Mouse (Mus musculus): ENCODE measurements at regions not wholly inside any gene's neighbourhood (a gene's known extent, or its start where the extent isn't known, plus 50 kb on each side); places are given as distances from the start of the nearest gene placed in this dataset.

GRCm38 (mm10) chr5:43039525-43039924 is 193.4 kb upstream of the Cpeb2 start:
- Histone ChIP-seq H3K4me1 (ENCODE audit: control insufficient read depth, insufficient read depth, low read length) (no peaks in the 10 kb centered on the region), H3K27ac (ENCODE audit: low read depth, low read length) (no peak overlapping the region), H3K4me3 (ENCODE audit: low read depth, low read length) (no peak overlapping the region), H3K9me3 (ENCODE audit: control insufficient read depth, low read length) (no peaks in the 10 kb centered on the region), H3K36me3 (ENCODE audit: control insufficient read depth, insufficient read depth, low read length) (no peaks in the 10 kb centered on the region), H3K27me3 (ENCODE audit: control insufficient read depth, insufficient read depth, low read length) (no peaks in the 10 kb centered on the region), H3K9ac (ENCODE audit: low read length) (no peak overlapping the region), H3K4me2 (no peak overlapping the region)
- WGBS: 96% methylated on average over 3 of the region's 3 CpGs
- no peak for ATAC-seq (ENCODE audit: low FRiP score)
- peak; percentile 57 for DNase-seq (ENCODE audit: low spot score, missing footprints)

DNA sequence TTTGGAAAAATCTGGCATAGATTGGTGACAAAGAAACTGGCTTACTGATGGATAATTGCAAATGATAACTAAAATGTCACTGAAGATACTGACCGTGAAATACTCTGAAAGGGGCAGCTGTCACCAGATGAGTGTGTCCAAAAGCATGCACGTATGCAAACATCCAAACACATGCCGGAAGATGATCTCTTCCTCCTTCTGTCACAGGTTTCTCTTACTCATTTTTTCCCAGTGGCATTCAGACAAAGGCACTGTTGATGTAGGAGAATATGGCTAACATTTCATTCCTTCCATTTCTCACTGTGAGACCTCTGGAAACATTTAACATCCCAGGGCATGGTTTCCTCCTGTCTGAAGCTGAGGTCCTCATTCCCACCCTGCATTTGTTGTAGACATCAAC is 190.4 kb upstream of the Cpeb2 start:
- WGBS: 85% methylated on average over 3 of the region's 3 CpGs

DNA sequence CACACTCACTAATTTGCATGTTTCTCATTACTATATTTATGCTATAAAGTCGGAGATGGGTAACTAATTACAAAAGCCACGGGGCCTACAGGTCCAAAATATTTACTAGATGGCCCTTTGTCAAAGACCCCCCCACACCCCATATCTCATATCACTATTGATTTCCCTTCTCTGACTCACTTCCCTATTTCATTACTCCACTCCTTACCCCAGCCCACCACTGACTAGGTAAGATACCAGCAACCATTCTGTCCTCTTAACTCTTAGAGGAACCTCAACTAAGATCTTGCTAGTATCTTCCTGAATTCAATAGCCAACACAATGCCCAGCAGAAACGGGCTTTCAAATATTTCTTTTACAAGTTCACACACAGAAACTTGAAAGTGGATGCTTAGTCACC is 187.1 kb upstream of the Cpeb2 start:
- no peaks in the 10 kb centered on the region for H3K4me1 ChIP-seq (ENCODE audit: control insufficient read depth, insufficient read depth, low read length)
- H3K27ac ChIP-seq (ENCODE audit: low read depth, low read length): no peak overlapping the region
- no peaks in the 10 kb centered on the region for H3K27me3 ChIP-seq (ENCODE audit: control insufficient read depth, insufficient read depth, low read length)
- no peaks in the 10 kb centered on the region for H3K36me3 ChIP-seq (ENCODE audit: control insufficient read depth, insufficient read depth, low read length)
- ATAC-seq (ENCODE audit: low FRiP score) (no peak), DNase-seq (ENCODE audit: low spot score, missing footprints) (no peak)
- no peaks in the 10 kb centered on the region for H3K9me3 ChIP-seq (ENCODE audit: control insufficient read depth, low read length)
- no peak overlapping the region for H3K4me3 ChIP-seq (ENCODE audit: low read depth, low read length)
- H3K9ac ChIP-seq (ENCODE audit: low read length): no peak overlapping the region
- H3K4me2 ChIP-seq: no peak overlapping the region
- WGBS: 79% methylated on average over 3 of the region's 3 CpGs

More for the DNA sequence above, 190.4 kb upstream of the Cpeb2 start:
- Histone ChIP-seq H3K27ac (ENCODE audit: low read depth, low read length) (no peak overlapping the region), H3K9ac (ENCODE audit: low read length) (no peak overlapping the region), H3K4me2 (no peak overlapping the region), H3K9me3 (ENCODE audit: control insufficient read depth, low read length) (no peaks in the 10 kb centered on the region), H3K4me3 (ENCODE audit: low read depth, low read length) (no peak overlapping the region), H3K36me3 (ENCODE audit: control insufficient read depth, insufficient read depth, low read length) (no peaks in the 10 kb centered on the region), H3K4me1 (ENCODE audit: control insufficient read depth, insufficient read depth, low read length) (no peaks in the 10 kb centered on the region), H3K27me3 (ENCODE audit: control insufficient read depth, insufficient read depth, low read length) (no peaks in the 10 kb centered on the region)
- DNase-seq (ENCODE audit: low spot score, missing footprints) (no peak), ATAC-seq (ENCODE audit: low FRiP score) (no peak)

DNA sequence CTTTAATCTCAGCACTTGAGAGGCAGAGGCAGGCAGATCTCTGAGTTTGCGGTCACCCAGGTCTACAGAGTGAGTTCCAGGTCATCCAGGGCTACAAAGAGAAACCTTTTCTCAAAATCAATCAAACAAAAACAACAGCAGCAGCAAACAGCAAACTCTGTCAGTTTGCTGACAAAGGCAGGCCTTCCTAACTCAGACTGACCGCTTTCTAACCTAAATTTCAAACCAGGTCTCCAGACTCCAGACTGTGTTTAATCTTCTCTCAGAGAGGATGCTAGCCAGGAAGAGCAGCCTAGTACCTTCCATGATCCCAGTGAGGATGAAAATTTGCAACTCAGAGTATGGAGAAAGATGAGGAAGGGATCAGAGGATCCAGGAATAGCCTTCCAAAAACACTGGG is 185.7 kb upstream of the Cpeb2 start:
- Histone ChIP-seq H3K4me3 (ENCODE audit: low read depth, low read length) (no peak overlapping the region), H3K27me3 (ENCODE audit: control insufficient read depth, insufficient read depth, low read length) (no peaks in the 10 kb centered on the region), H3K27ac (ENCODE audit: low read depth, low read length) (no peak overlapping the region), H3K4me2 (no peak overlapping the region), H3K4me1 (ENCODE audit: control insufficient read depth, insufficient read depth, low read length) (no peaks in the 10 kb centered on the region), H3K9ac (ENCODE audit: low read length) (no peak overlapping the region), H3K9me3 (ENCODE audit: control insufficient read depth, low read length) (no peaks in the 10 kb centered on the region), H3K36me3 (ENCODE audit: control insufficient read depth, insufficient read depth, low read length) (no peaks in the 10 kb centered on the region)
- ATAC-seq (ENCODE audit: low FRiP score) (no peak), DNase-seq (ENCODE audit: low spot score, missing footprints) (peak; percentile 70)
- 95% methylated on average over 2 of the region's 2 CpGs for WGBS

DNA sequence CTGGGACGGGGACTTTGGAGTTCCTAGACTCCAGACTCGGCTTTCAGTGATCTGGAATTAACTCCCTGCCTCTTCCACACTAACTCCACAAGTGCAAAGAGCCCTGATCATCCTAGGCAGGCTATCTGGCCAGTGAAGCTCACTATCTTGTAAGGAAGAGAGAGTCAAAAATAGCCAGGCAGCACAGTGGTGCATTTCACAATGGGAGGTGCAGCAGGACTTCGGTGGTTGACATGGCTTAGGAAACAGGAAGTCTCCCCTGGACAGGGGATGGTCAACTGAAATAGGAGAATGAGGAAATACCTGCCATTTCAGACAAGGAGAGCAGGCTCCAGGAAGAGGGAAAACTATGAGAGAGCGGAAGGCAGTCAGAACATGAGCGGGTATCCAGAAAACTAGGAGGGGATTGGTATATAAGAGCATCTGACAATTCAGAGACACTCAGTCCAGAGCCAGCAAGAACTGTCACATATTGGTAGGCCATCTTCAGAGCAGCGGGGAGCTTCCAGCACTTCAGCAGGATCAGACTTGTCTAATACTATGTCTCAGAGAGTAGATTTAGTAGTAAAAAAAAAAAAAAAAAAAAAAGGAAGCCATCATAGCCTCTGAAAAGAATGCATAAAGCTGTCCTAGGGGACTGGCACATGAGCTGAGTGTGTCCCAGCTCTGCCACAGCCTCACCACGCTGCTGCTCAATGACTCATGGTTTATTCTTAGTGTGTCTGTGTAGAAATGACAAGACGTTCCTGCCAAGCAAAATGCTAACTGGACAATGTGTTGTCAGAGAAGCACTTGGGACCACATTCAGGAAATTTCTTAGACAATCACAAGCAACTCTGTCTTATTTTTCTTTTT is 184.5 kb upstream of the Cpeb2 start:
- WGBS: 80% methylated on average over 8 of the region's 8 CpGs
- no peak overlapping the region for H3K9ac ChIP-seq (ENCODE audit: low read length)

GRCm38 (mm10) chr5:43049381-43050301 is 183.3 kb upstream of the Cpeb2 start:
- no peak overlapping the region for H3K4me2 ChIP-seq
- H3K27ac ChIP-seq (ENCODE audit: low read depth, low read length): no peak overlapping the region
- H3K36me3 ChIP-seq (ENCODE audit: control insufficient read depth, insufficient read depth, low read length): no peaks in the 10 kb centered on the region
- ATAC-seq (ENCODE audit: low FRiP score) (no peak), DNase-seq (ENCODE audit: low spot score, missing footprints) (no peak)
- no peak overlapping the region for H3K9ac ChIP-seq (ENCODE audit: low read length)
- H3K4me3 ChIP-seq (ENCODE audit: low read depth, low read length): no peak overlapping the region
- WGBS: 84% methylated on average over 4 of the region's 4 CpGs
- H3K4me1 ChIP-seq (ENCODE audit: control insufficient read depth, insufficient read depth, low read length): no peaks in the 10 kb centered on the region
- H3K27me3 ChIP-seq (ENCODE audit: control insufficient read depth, insufficient read depth, low read length): no peaks in the 10 kb centered on the region
- no peaks in the 10 kb centered on the region for H3K9me3 ChIP-seq (ENCODE audit: control insufficient read depth, low read length)

More for the DNA sequence above, 184.5 kb upstream of the Cpeb2 start:
- ATAC-seq (ENCODE audit: low FRiP score): no peak
- H3K36me3 ChIP-seq (ENCODE audit: control insufficient read depth, insufficient read depth, low read length): no peaks in the 10 kb centered on the region
- DNase-seq (ENCODE audit: low spot score, missing footprints): peak; percentile 74
- no peak overlapping the region for H3K4me3 ChIP-seq (ENCODE audit: low read depth, low read length)
- H3K4me1 ChIP-seq (ENCODE audit: control insufficient read depth, insufficient read depth, low read length): no peaks in the 10 kb centered on the region
- H3K27me3 ChIP-seq (ENCODE audit: control insufficient read depth, insufficient read depth, low read length): no peaks in the 10 kb centered on the region
- H3K27ac ChIP-seq (ENCODE audit: low read depth, low read length): no peak overlapping the region
- no peak overlapping the region for H3K4me2 ChIP-seq
- H3K9me3 ChIP-seq (ENCODE audit: control insufficient read depth, low read length): no peaks in the 10 kb centered on the region

GRCm38 (mm10) chr5:43050961-43051517 is 181.9 kb upstream of the Cpeb2 start:
- Histone ChIP-seq H3K4me1 (ENCODE audit: control insufficient read depth, insufficient read depth, low read length) (no peaks in the 10 kb centered on the region), H3K27ac (ENCODE audit: low read depth, low read length) (no peak overlapping the region), H3K4me2 (no peak overlapping the region), H3K4me3 (ENCODE audit: low read depth, low read length) (no peak overlapping the region), H3K36me3 (ENCODE audit: control insufficient read depth, insufficient read depth, low read length) (no peaks in the 10 kb centered on the region), H3K27me3 (ENCODE audit: control insufficient read depth, insufficient read depth, low read length) (no peaks in the 10 kb centered on the region), H3K9me3 (ENCODE audit: control insufficient read depth, low read length) (no peaks in the 10 kb centered on the region), H3K9ac (ENCODE audit: low read length) (no peak overlapping the region)
- WGBS: 92% methylated on average over 7 of the region's 7 CpGs
- ATAC-seq (ENCODE audit: low FRiP score) (no peak), DNase-seq (ENCODE audit: low spot score, missing footprints) (peak; percentile 45)

GRCm38 (mm10) chr5:43052668-43053067 is 180.3 kb upstream of the Cpeb2 start:
- DNase-seq (ENCODE audit: low spot score, missing footprints): no peak
- Histone ChIP-seq H3K9me3 (ENCODE audit: control insufficient read depth, low read length) (no peaks in the 10 kb centered on the region), H3K4me2 (no peak overlapping the region), H3K27ac (ENCODE audit: low read depth, low read length) (no peak overlapping the region), H3K36me3 (ENCODE audit: control insufficient read depth, insufficient read depth, low read length) (no peaks in the 10 kb centered on the region), H3K9ac (ENCODE audit: low read length) (no peak overlapping the region), H3K27me3 (ENCODE audit: control insufficient read depth, insufficient read depth, low read length) (no peaks in the 10 kb centered on the region), H3K4me3 (ENCODE audit: low read depth, low read length) (no peak overlapping the region), H3K4me1 (ENCODE audit: control insufficient read depth, insufficient read depth, low read length) (no peaks in the 10 kb centered on the region)
- no peak for ATAC-seq (ENCODE audit: low FRiP score)
- WGBS: 42% methylated on average over 1 of the region's 1 CpGs

DNA sequence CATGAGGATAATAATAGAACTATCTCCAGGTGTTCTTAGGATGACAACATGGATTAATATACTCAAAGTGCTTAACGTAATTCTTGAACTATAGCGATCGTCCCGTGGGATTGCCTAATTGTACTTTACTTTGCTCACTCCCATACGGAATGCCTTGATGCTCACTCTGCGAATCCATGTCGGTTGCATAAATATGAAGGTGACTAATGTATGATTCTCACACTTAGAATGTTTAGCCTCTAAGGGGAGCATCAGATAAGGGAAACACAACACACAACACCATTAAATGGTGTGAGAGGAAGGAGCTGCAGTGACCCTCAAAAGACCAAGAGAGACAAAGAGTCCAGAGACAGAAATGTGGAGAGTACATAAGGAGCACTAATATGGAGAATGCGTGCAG is 178.4 kb upstream of the Cpeb2 start:
- H3K9me3 ChIP-seq (ENCODE audit: control insufficient read depth, low read length): no peaks in the 10 kb centered on the region
- H3K4me2 ChIP-seq: no peak overlapping the region
- DNase-seq (ENCODE audit: low spot score, missing footprints) (peak; percentile 64), ATAC-seq (ENCODE audit: low FRiP score) (no peak)
- H3K9ac ChIP-seq (ENCODE audit: low read length): no peak overlapping the region
- no peaks in the 10 kb centered on the region for H3K4me1 ChIP-seq (ENCODE audit: control insufficient read depth, insufficient read depth, low read length)
- H3K4me3 ChIP-seq (ENCODE audit: low read depth, low read length): no peak overlapping the region
- WGBS: 91% methylated on average over 8 of the region's 8 CpGs
- no peak overlapping the region for H3K27ac ChIP-seq (ENCODE audit: low read depth, low read length)
- H3K36me3 ChIP-seq (ENCODE audit: control insufficient read depth, insufficient read depth, low read length): no peaks in the 10 kb centered on the region
- H3K27me3 ChIP-seq (ENCODE audit: control insufficient read depth, insufficient read depth, low read length): no peaks in the 10 kb centered on the region

Data from midbrain, embryonic 11.5 days (tissue).